Mouse (Mus musculus) liver, embryonic 12.5 days (tissue): ENCODE measurements around the gene Haghl. TPM values are rescaled to one million over a fixed set of nuclear protein-coding genes. Genes with fewer than 3 reads are reported as not detected.
A peak's percentile ranks its signal among the peaks of the same experiment; 100 is the strongest.

Experiments
- ATAC-seq: fragments of 200-750 bp; cut with Nextera tagmentation; 2 replicates; pipeline ENCODE4 v1.8.0; 2017; ENCODE audit warnings: moderate number of reproducible peaks, mild to moderate bottlenecking, moderate library complexity
- H3K27ac ChIP-seq: fragments of 300-500 bp; sonication (generic); 2 replicates; pipeline ENCODE4 v1.5.1; 2016; ENCODE audit warnings: mild to moderate bottlenecking
- H3K27me3 ChIP-seq: fragments of 300-500 bp; sonication (generic); replicated peaks from 2 replicates; pipeline ENCODE4 v1.6.1; 2016; ENCODE audit warnings: mild to moderate bottlenecking, moderate library complexity
- H3K36me3 ChIP-seq: fragments of 300-500 bp; sonication (generic); 2 replicates; pipeline ENCODE4 v1.6.1; 2016; ENCODE audit warnings: mild to moderate bottlenecking, moderate library complexity
- H3K4me1 ChIP-seq: fragments of 300-500 bp; sonication (generic); 2 replicates; pipeline ENCODE4 v1.6.1; 2016
- H3K4me2 ChIP-seq: fragments of 300-500 bp; sonication (generic); 2 replicates; pipeline ENCODE4 v1.6.1; 2016; ENCODE audit warnings: mild to moderate bottlenecking, moderate library complexity
- H3K4me3 ChIP-seq: fragments of 300-500 bp; sonication (generic); 2 replicates; pipeline ENCODE4 v1.5.1; 2016; ENCODE audit warnings: mild to moderate bottlenecking, moderate library complexity
- H3K9ac ChIP-seq: fragments of 300-500 bp; sonication (generic); 2 replicates; pipeline ENCODE4 v1.6.1; 2016; ENCODE audit warnings: mild to moderate bottlenecking, moderate library complexity
- H3K9me3 ChIP-seq: fragments of 300-500 bp; sonication (generic); replicated peaks from 2 replicates; pipeline ENCODE4 v1.6.1; 2016; ENCODE audit warnings: mild to moderate bottlenecking, moderate library complexity
- WGBS: fragments of 180-500 bp; shearing (Covaris S2); methylation state at CpG from one replicate; pipeline ENCODE4 v1.1.7; 2016; ENCODE audit not compliant: insufficient replicate concordance; 5-methylcytosine and 5-hydroxymethylcytosine counted together
- polyA plus RNA-seq: library from polyadenylated mRNA; unstranded; fragments of >200 nt; fragmentation: Nextera tagmentation; extraction: Ambion mirVana; gene quantifications from 2 replicates; pipeline ENCODE4 v1.2.1, GENCODE M21; 2016

Gene Haghl
- polyA plus RNA-seq, 1 experiment from 2014 or later: 11.9 TPM

GRCm38 (mm10) chr17:25828223-25828594 is 42.7 kb upstream of the Haghl start:
- no peaks in the 10 kb centered on the region for H3K27me3 ChIP-seq
- WGBS: 71% methylated on average over 8 of the region's 8 CpGs

GRCm38 (mm10) chr17:25827546-25828222 is 42.2 kb upstream of the Haghl start:
- WGBS: 84% methylated on average over 22 of the region's 22 CpGs
- Histone ChIP-seq H3K27me3 (peaks cover under 1% of the 10 kb centered on the region; the same call in 1 of the 2 replicates), H3K9ac (no peak overlapping the region), H3K4me3 (no peak overlapping the region), H3K4me2 (peak overlapping the region; percentile 89), H3K36me3 (peaks cover 57% of the 10 kb centered on the region), H3K27ac (peak overlapping the region; percentile 83), H3K9me3 (no peaks in the 10 kb centered on the region), H3K4me1 (peaks cover 76% of the 10 kb centered on the region)
- ATAC-seq: no peak

More at GRCm38 (mm10) chr17:25828223-25828594, 42.7 kb upstream of the Haghl start:
- H3K36me3 ChIP-seq: peaks cover 57% of the 10 kb centered on the region
- H3K4me3 ChIP-seq: peak overlapping the region; percentile 70
- H3K4me2 ChIP-seq: peak overlapping the region; percentile 89
- no peak for ATAC-seq
- H3K9me3 ChIP-seq: no peaks in the 10 kb centered on the region
- H3K9ac ChIP-seq: peak overlapping the region; percentile 79
- H3K4me1 ChIP-seq: peaks cover 73% of the 10 kb centered on the region
- peak overlapping the region; percentile 83 for H3K27ac ChIP-seq

GRCm38 (mm10) chr17:25827011-25827410 is 41.5 kb upstream of the Haghl start:
- Histone ChIP-seq H3K4me3 (no peak overlapping the region), H3K4me2 (no peak overlapping the region), H3K4me1 (peaks cover 74% of the 10 kb centered on the region), H3K9ac (no peak overlapping the region), H3K27ac (no peak overlapping the region), H3K9me3 (no peaks in the 10 kb centered on the region), H3K36me3 (peaks cover 57% of the 10 kb centered on the region), H3K27me3 (peaks cover 7% of the 10 kb centered on the region; the same call in 1 of the 2 replicates)
- WGBS: 90% methylated on average over 13 of the region's 13 CpGs
- no peak for ATAC-seq

- Histone ChIP-seq H3K27me3 (peaks cover 17% of the 10 kb centered on the region), H3K4me1 (peaks cover 65% of the 10 kb centered on the region), H3K9me3 (no peaks in the 10 kb centered on the region), H3K36me3 (peaks cover 49% of the 10 kb centered on the region), H3K9ac (no peak overlapping the region), H3K4me3 (no peak overlapping the region), H3K27ac (no peak overlapping the region), H3K4me2 (no peak overlapping the region)
- WGBS: 91% methylated on average over 27 of the region's 27 CpGs
- no peak for ATAC-seq
Measured at GRCm38 (mm10) chr17:25825984-25826570, 40.6 kb upstream of the Haghl start.

GRCm38 (mm10) chr17:25825311-25825710 is 39.8 kb upstream of the Haghl start:
- Histone ChIP-seq H3K4me1 (peaks cover 57% of the 10 kb centered on the region), H3K9ac (peak overlapping the region; percentile 76)
- WGBS: 83% methylated on average over 6 of the region's 6 CpGs

GRCm38 (mm10) chr17:25824362-25825142 is 39.1 kb upstream of the Haghl start:
- Histone ChIP-seq H3K4me3 (peak overlapping the region; percentile 73), H3K27ac (peak overlapping the region; percentile 80), H3K4me1 (peaks cover 52% of the 10 kb centered on the region), H3K27me3 (peaks cover 31% of the 10 kb centered on the region), H3K4me2 (peak overlapping the region; percentile 87), H3K9ac (peak overlapping the region; percentile 76), H3K36me3 (peaks cover 34% of the 10 kb centered on the region), H3K9me3 (no peaks in the 10 kb centered on the region)
- ATAC-seq: no peak; the same call in 1 of the 2 replicates
- 54% methylated on average over 16 of the region's 17 CpGs for WGBS

More at GRCm38 (mm10) chr17:25825311-25825710, 39.8 kb upstream of the Haghl start:
- no peaks in the 10 kb centered on the region for H3K9me3 ChIP-seq
- peaks cover 41% of the 10 kb centered on the region for H3K36me3 ChIP-seq
- H3K27ac ChIP-seq: no peak overlapping the region
- peak overlapping the region; percentile 87 for H3K4me2 ChIP-seq
- ATAC-seq: no peak
- H3K27me3 ChIP-seq: peaks cover 23% of the 10 kb centered on the region
- H3K4me3 ChIP-seq: peak overlapping the region; percentile 73

GRCm38 (mm10) chr17:25823452-25823851 is 38.0 kb upstream of the Haghl start, which contains the start of gene Wdr24:
Wdr24 (plus strand) TSS chr17:25823627.
- peak within 1 kb of the TSS; percentile 73 for H3K4me3 ChIP-seq
- no peaks in the 10 kb centered on the region for H3K9me3 ChIP-seq
- WGBS: 1% methylated on average over 18 of the region's 18 CpGs
- peaks cover 42% of the 10 kb centered on the region for H3K27me3 ChIP-seq
- peak within 1 kb of the TSS; percentile 76 for H3K9ac ChIP-seq
- peak within 1 kb of the TSS; percentile 87 for H3K4me2 ChIP-seq
- peak within 1 kb of the TSS; percentile 80 for H3K27ac ChIP-seq
- H3K36me3 ChIP-seq: peaks cover 33% of the 10 kb centered on the region
- peak; percentile 73; the same call in 1 of the 2 replicates for ATAC-seq
- H3K4me1 ChIP-seq: peaks cover 49% of the 10 kb centered on the region

GRCm38 (mm10) chr17:25818851-25819780 is 33.6 kb upstream of the Haghl start:
- ATAC-seq: peak; percentile 45
- Histone ChIP-seq H3K36me3 (no peaks in the 10 kb centered on the region), H3K9ac (no peak overlapping the region), H3K4me1 (peaks cover 17% of the 10 kb centered on the region), H3K9me3 (no peaks in the 10 kb centered on the region), H3K4me3 (peak overlapping the region; percentile 22), H3K4me2 (peak overlapping the region; percentile 44), H3K27me3 (peaks cover 84% of the 10 kb centered on the region), H3K27ac (no peak overlapping the region)
- WGBS: 4% methylated on average over 46 of the region's 46 CpGs

- Histone ChIP-seq H3K9ac (no peak overlapping the region), H3K9me3 (no peaks in the 10 kb centered on the region), H3K27ac (no peak overlapping the region), H3K36me3 (no peaks in the 10 kb centered on the region), H3K4me2 (no peak overlapping the region), H3K27me3 (peaks cover 97% of the 10 kb centered on the region), H3K4me1 (peaks cover 10% of the 10 kb centered on the region), H3K4me3 (no peak overlapping the region)
- no peak for ATAC-seq
- WGBS: 67% methylated on average over 11 of the region's 11 CpGs
Measured at GRCm38 (mm10) chr17:25817662-25818061, 32.2 kb upstream of the Haghl start.

- peaks cover 13% of the 10 kb centered on the region for H3K4me1 ChIP-seq
- WGBS: 2% methylated on average over 20 of the region's 20 CpGs
- no peak overlapping the region for H3K27ac ChIP-seq
- no peak for ATAC-seq
- no peak overlapping the region for H3K9ac ChIP-seq
- H3K9me3 ChIP-seq: no peaks in the 10 kb centered on the region
- peaks cover 98% of the 10 kb centered on the region for H3K27me3 ChIP-seq
- H3K4me2 ChIP-seq: no peak overlapping the region
- no peaks in the 10 kb centered on the region for H3K36me3 ChIP-seq
- no peak overlapping the region for H3K4me3 ChIP-seq
Measured at GRCm38 (mm10) chr17:25813471-25813870, 28.0 kb upstream of the Haghl start.

- Histone ChIP-seq H3K4me2 (no peak overlapping the region), H3K27me3 (peaks cover 97% of the 10 kb centered on the region), H3K4me1 (peaks cover 14% of the 10 kb centered on the region), H3K4me3 (no peak overlapping the region), H3K36me3 (no peaks in the 10 kb centered on the region), H3K27ac (no peak overlapping the region), H3K9me3 (no peaks in the 10 kb centered on the region), H3K9ac (no peak overlapping the region)
- no peak for ATAC-seq
- WGBS: 52% methylated on average over 4 of the region's 4 CpGs
Measured at GRCm38 (mm10) chr17:25810890-25811289, 25.4 kb upstream of the Haghl start.
